Mouse (Mus musculus) induced T-regulatory cell, adult 2 months (primary cell): ENCODE data around the gene Helz.
"Not testable (repeated sequence)": the region's sequence is repeated elsewhere in the genome, so short reads cannot be mapped to it uniquely, and the experiment has no call there.

Source experiments
- DNase-seq: peaks from one replicate; pipeline ENCODE4 v3.0.0-alpha.2; 2012; ENCODE audit warnings: low read depth

Helz gene

DNA sequence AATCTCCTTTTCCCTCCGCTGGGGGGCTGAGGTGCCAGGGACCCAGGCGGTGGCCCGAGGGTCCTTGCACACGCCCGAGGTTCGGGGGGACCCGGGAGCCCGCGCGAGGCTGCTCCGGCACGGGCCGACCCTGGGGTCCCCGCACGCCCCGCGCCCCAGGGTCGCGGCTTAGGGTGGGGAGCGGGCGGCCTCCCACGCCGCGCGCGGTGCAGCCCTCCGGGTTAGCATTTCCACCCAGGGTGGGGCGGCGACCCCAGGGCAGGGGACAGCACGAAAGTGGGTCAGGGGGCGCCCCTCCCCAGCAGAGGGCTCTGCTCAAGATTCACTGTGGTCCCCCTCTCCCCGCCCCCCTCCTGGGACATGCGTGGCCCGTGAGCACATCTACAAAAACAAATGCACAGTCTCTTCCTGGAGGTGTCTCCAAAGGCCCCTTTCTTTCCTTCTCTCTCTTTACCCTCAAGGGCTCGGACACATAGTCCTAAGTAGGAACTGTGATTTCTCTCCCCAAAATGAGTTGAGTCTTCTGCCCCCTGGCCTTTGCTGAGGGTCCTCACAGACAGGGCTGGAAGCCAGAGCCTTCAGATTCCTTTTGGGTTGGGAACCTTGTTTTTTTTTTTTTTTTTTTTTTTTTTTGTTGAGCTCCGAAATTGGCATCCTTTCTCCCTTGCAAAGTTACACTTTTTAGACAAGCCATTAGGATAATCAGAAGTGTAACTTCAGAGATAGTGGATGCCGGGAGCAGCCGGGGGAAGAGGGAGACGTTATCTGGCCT, 660 bp downstream of the Helz start:
- DNase-seq: peak; percentile 50

DNA sequence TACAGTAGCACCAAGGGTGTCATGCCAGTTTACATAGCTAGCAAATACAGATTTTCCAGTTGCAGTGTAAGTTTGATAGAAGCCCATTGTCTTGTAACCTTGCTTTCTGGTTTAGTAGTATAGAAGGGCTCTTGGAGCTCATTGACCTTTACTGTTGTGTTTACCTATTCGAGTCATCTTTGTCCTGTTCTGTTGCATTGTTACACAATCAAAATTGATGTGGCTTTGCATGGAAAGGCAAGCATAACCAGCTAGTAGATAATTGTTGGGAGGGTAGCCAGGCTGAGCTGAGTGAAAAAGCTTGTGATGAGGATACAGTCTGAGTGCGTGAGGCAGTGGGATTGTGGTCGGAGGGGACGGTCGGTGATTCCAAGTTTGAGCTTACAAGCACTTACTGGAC, 12.1 kb downstream of the Helz start:
- DNase-seq: no peak

DNA sequence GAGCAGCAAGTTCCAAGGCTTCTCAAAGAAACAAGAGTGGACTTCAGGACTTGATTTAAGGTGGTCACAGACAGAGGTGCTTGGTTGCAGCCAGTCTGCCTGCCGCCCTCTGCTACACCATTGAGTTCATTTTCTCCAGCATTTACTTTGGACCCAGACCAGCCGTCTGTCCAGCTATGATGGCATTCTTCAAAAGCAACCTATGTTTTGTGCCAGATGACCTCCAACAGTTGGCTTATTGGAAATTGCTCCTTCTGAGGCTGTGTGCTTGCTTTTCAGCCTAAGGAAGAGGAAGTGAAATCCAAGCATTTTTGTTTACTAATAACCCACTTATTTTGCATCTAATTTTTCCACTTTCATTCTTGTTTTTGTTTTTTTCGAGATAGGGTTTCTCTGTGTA, 19.7 kb downstream of the Helz start:
- DNase-seq: no peak

DNA sequence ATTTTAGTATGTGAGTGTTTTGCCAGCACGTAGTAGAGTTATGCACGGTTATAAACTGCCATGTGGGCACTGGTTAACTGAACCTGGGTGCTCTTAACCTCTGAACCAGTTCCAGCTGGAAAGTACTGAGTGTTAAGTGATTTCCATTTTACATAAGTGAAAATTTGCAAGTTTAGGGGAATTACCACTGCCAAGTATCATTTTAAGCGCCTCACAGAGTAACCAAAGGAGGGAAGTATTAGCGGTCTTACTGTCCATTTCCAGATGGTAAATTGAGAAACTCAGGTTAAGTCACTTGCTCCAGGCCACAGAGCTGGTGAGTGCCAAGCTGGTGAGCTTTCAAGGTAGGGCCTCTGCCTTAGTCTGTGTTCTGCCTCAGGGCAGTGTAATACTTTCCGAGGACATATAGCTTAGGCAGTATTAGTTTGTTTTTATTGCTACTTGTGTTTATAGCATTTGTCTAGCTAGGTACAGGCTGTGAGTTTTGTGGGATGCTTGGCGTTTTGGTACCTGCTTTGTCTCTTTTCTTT, 20.8 kb downstream of the Helz start:
- no peak for DNase-seq

DNA sequence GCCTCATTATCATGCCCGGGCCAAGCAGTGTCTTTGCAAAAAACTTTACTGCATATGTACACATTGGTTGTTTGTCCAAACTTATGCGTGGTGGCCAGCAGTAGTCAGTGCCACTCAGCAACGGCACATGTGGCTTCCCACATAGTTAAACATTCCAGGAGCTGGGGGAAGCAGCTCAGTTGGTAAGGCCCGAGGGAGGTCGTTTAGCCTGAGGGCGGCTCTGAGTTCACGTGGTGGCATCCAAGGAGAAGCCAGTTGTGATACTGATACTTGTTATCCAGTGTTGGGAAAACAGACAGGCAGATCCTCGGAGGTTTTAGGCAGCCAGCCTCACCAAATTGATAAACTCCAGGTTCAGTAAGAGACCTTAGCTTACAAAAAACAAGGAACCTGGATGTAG, 23.2 kb downstream of the Helz start:
- not testable (repeated sequence) for DNase-seq

GRCm38 (mm10) chr11:107571318-107571717, 23.6 kb downstream of the Helz start:
- DNase-seq: no peak

- DNase-seq: no peak
Observed at GRCm38 (mm10) chr11:107572551-107572950, 24.8 kb downstream of the Helz start.

DNA sequence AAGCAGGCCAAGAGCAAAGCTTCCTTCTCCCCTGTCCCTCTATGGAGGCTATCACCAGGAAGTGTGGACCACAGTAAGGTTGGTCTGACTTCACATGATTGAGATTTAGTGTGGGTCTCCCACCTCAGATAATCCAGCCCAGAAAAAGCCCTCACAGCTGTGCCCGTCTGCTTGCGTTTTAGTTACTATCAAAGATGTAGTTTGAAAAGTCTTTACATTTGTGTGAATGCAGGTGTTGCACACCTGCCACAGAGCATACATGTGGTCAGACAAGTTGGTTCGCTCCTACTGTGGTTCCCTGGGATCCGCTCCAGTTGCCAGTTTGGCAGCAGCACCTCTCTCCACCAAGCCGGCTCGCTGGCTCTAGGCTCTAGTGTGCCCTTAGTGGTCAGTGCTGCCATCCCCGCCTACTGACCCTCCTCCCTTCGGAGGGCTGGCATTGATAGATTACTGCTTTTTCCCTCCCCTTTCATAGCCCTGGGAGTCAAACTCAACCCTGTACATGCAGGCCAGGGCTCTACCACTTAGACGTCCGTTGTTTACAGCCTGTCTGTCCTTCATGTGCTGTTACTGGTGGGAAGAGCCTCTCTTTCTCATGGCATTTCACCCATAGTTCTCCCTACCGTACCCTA, 25.4 kb downstream of the Helz start:
- no peak for DNase-seq

GRCm38 (mm10) chr11:107573847-107574246, 26.1 kb downstream of the Helz start:
- DNase-seq: no peak

DNA sequence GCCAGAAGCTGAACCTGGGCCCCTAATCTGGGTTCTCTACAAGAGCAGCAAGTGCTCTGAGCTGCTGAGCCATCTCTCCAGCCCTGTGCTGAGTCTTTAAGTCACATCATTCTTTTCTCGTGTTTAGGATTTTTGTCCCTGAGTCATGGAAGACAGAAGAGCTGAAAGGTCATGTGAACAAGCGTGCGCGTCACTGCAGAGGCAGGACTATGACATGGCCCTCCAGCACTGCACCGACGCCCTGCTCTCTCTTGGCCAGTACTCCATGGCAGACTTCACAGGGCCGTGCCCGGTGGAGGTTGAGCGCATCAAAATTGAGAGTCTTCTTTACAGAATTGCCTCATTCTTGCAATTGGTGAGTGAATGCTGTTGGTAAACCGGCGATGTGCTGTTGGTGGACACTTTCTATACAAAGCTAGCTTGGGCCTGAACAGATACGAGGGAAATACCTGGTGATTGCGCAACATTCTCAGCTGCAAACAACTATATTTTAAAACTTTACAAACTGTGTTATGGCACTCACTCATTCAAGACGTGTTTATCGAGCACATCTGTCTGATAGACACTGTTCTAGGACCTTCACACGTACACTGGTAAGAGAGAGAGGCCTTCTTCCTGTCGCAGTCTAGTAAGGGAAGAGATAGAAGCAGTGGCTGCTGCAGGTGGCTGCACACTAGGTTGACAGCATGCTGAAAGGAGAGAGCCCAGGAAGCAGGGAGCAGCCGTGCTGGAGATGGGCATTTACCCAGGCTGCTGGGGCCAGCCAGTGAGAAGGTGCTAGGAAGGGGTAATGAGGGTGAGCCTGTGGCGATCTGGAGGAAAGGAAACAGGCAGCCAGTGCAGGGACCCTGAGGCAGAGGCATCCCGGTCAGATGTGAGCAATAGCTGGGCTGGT, 27.3 kb downstream of the Helz start:
- DNase-seq: no peak

- DNase-seq: no peak
Observed at GRCm38 (mm10) chr11:107576186-107576585, 28.5 kb downstream of the Helz start.

DNA sequence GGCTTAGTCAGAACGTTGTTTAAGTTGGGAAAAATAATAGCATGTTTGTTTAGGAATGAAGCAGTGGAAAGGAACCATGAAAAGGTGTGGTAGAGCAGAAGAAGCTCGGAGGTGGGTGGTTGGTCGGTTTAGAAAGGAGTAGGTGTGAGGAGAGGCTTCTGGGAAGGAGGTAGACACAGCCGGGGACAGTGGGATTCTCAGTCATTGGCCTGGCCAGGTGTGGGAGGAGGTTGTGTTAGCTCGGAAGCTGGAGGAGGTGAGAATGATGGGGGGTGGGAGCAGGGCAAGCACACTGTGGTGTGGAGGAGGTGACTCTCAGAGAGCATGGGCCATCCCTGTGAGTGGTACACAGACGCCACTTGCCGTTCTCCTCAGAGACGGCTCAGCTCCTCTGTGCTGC, 29.7 kb downstream of the Helz start:
- DNase-seq: no peak

GRCm38 (mm10) chr11:107578226-107578625, 30.5 kb downstream of the Helz start:
- no peak for DNase-seq

DNA sequence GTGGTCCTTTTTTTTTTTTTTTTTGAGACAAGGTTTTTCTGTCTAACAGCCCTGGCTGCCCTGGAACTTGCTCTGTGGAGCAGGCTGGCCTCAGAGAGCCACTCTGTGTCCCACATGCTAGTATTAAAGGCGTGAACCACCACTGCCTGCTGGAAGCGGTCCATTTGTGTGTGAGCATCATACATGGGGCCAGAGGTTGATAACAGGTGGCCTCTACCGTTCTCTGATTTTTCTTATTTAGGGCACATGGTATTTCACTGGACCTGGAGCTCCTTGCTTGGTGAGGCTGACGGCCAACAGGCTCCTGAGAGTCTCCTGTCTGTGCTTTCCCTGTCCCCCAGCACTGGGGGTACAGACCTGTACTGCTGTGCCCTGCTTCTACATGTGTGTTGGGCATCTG, 33.1 kb downstream of the Helz start:
- DNase-seq: no peak

DNA sequence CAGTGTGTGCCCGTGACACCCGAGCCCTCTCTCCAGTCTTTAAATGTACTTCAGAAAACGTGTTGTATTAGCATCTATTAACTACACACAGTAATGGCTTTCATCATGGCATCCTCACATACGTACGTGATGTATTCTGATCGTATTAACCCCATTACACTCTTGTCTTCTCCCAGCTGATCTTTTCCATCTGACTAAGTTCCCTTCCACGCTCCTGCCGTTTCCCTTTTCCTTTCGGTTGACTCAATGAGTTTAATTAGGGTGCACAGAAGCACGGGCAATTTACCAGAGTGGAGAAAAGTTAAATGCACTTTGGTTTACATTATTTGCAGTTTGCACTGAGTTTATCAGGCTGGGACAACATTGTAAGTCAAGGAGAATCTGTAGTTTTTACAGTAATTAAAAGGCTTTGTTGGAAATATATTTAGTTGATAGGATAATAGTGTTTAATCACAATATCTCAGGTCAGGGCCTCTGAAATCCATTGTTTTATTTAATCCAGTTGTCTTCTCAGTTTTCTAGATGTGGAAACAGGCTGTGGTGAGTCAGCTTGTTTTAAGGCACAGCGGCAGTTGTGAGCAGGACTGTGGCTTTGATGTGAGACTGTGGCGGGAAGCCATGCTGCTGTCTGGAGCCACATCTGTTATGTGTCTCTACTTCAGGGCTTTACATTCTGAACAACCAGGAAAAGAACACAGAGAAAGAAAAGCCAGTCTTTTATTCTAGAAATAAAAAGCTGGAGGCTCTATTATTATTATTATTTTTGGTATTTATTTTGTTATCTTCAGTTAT, 37.1 kb downstream of the Helz start:
- DNase-seq: no peak

- not testable (repeated sequence) for DNase-seq
Observed at GRCm38 (mm10) chr11:107586129-107586528, 38.4 kb downstream of the Helz start.

DNA sequence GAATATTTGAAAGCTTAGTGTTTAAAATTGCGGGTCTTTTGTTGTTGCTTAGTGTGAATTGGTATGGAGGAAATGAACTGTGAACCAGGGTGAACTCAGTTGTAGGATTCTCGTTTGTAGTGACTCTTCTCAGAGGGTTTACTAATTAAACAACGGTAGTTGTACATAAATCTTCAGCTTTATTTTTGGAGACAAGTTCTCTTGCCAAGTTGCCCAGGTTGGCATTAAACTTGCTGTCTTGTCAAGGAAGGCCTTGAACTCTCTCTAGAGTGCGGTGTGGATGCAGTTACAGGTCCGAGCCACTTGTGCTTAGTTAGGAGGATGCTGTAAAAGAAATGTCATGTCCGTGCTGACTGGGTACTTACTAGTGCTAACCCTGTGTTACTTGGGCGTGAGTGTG, 39.4 kb downstream of the Helz start:
- no peak for DNase-seq

DNA sequence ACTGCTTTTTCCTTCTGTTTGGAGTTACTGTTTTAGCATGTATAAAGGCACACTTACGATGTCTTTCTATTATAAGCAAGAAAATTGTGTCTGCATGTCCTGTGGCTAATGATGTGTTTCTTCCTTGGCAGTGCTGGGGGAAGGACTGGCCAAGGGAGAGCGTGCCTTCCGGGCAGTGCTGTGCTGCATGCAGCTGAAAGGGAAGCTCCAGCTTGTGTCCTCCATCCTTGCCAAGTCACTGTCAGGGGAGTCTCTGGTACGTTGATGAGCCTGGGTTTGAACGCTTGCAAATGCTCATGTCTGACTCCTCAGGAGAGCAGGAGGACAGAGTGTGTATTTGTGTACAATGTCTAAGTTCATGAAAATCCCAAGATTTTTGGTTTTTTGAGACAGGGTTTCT, 44.8 kb downstream of the Helz start:
- DNase-seq: no peak

DNA sequence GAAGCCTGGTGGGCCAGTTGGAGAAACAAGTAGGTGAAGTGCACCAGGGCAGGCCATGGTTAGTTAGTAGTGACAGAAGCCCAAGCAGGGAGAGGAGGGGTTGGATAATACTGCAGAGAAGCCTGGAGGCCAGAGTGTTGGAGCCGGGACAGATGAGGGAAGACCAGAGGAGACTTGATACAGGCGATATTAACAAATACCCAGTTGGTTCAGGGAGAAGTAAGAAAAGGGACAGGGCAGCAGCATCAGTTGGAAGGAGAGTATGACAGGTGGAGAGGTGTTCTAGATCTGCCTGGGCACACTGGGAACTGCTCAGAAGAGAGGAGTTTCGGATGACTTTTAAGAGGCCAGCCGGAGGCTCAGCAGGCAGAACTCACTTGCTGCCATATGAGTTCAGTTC, 49.7 kb downstream of the Helz start:
- DNase-seq: no peak

GRCm38 (mm10) chr11:107605694-107606093, 58.0 kb downstream of the Helz start:
- DNase-seq: no peak

GRCm38 (mm10) chr11:107613906-107614305, 66.2 kb downstream of the Helz start:
- no peak for DNase-seq

GRCm38 (mm10) chr11:107615696-107616095, 68.0 kb downstream of the Helz start:
- no peak for DNase-seq
